Mouse (Mus musculus) neural tube, embryonic 14.5 days (tissue): ENCODE results near the gene Gm49387. TPM values are rescaled to one million over a fixed set of nuclear protein-coding genes. Genes with fewer than 3 reads are reported as not detected.
"Not testable (repeated sequence)": the region's sequence is repeated elsewhere in the genome, so short reads cannot be mapped to it uniquely, and the experiment has no call there.

ENCODE experiments used
- ATAC-seq: fragments of 200-750 bp; cut with Nextera tagmentation; 2 replicates; pipeline ENCODE4 v1.8.0; 2017; ENCODE audit warnings: low read depth, mild to moderate bottlenecking, moderate TSS enrichment, moderate library complexity
- H3K27ac ChIP-seq: fragments of 300-500 bp; sonication (generic); 2 replicates; pipeline ENCODE4 v1.5.1; 2014; ENCODE audit warnings: low read depth, mild to moderate bottlenecking, control low read depth, low read length, moderate library complexity, mixed read lengths
- H3K27me3 ChIP-seq: fragments of 300-500 bp; sonication (generic); 2 replicates; pipeline ENCODE4 v1.6.1; 2014; ENCODE audit warnings: low read length; ENCODE audit not compliant: control insufficient read depth, insufficient read depth
- H3K36me3 ChIP-seq: fragments of 300-500 bp; sonication (generic); 2 replicates; pipeline ENCODE4 v1.6.1; 2014; ENCODE audit warnings: low read length, mixed read lengths; ENCODE audit not compliant: control insufficient read depth, insufficient read depth
- H3K4me1 ChIP-seq: fragments of 300-500 bp; sonication (generic); 2 replicates; pipeline ENCODE4 v1.6.1; 2014; ENCODE audit warnings: low read length; ENCODE audit not compliant: control insufficient read depth, insufficient read depth
- H3K4me2 ChIP-seq: fragments of 300-500 bp; sonication (generic); 2 replicates; pipeline ENCODE4 v1.6.1; 2014; ENCODE audit warnings: mild to moderate bottlenecking, low read depth, low read length, control low read depth
- H3K4me3 ChIP-seq: fragments of 300-500 bp; sonication (generic); 2 replicates; pipeline ENCODE4 v1.5.1; 2014; ENCODE audit warnings: low read depth, low read length, control low read depth, mixed read lengths
- H3K9ac ChIP-seq: fragments of 300-500 bp; sonication (generic); replicated peaks from 2 replicates; pipeline ENCODE4 v1.6.1; 2014; ENCODE audit warnings: low read depth, mild to moderate bottlenecking, control low read depth, low read length, mixed read lengths
- H3K9me3 ChIP-seq: fragments of 300-500 bp; sonication (generic); 2 replicates; pipeline ENCODE4 v1.6.1; 2016; ENCODE audit warnings: low read length; ENCODE audit not compliant: control insufficient read depth
- WGBS: fragments of 180-500 bp; shearing (Covaris S2); extraction: QIAGEN DNeasy Blood & Tissue Kit; methylation state at CpG from one replicate; pipeline ENCODE4 v1.1.7; 2014; 5-methylcytosine and 5-hydroxymethylcytosine counted together
- polyA plus RNA-seq: library from polyadenylated mRNA; unstranded; fragments of >200 nt; fragmentation: Nextera tagmentation; extraction: Ambion mirVana; gene quantifications from 2 replicates; pipeline ENCODE4 v1.2.1, GENCODE M21; 2014

The Gm49387 gene
- polyA plus RNA-seq, 1 experiment from 2014 or later = not detected

DNA sequence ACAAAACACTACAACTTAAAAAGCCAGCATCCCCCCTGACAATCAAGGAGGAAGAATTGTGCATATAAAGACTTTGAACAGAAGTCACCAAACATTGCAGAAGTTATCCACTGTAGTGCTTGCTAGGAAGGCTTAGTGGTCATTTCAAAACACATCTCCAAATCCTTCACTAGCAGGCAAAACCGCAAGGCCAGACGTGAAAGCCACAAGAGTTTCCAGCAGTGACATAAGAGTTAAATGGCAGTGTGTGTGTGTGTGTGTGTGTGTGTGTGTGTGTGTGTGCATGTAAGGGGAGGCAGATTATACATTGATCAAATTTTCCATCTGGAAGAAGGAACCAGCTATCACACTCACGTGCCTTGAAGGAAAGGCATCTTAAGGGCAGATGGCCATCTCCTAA, 22.7 kb downstream of the Gm49387 start:
- Histone ChIP-seq H3K27me3 (no peaks in the 10 kb centered on the region), H3K4me3 (no peak overlapping the region), H3K4me2 (no peak overlapping the region), H3K9ac (no peak overlapping the region), H3K9me3 (no peaks in the 10 kb centered on the region), H3K27ac (no peak overlapping the region), H3K4me1 (no peaks in the 10 kb centered on the region), H3K36me3 (no peaks in the 10 kb centered on the region)
- no peak for ATAC-seq
- WGBS = 98% methylated on average over 3 of the region's 3 CpGs

DNA sequence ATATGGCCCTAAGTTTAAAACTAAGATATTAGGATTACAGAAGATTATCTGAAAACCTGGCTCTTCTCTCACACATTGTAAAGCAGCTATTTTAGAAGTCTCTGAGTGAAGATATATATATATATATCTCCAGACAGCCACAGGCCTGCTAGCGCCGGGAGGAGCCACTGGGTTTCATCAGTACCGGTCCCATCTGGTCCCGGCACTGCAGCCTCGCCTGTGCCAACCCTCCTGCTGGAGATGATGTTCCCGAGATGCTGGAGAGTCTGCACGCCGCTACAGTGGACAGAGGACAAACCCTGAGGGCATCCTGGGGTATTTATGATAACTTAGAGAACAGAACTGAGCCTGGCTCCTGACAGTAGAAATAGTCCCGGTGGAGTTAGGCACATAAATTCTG, 23.5 kb downstream of the Gm49387 start:
- H3K4me3 ChIP-seq = no peak overlapping the region
- 90% methylated on average over 9 of the region's 9 CpGs for WGBS
- H3K27me3 ChIP-seq = no peaks in the 10 kb centered on the region
- no peaks in the 10 kb centered on the region for H3K36me3 ChIP-seq
- no peak overlapping the region for H3K27ac ChIP-seq
- no peaks in the 10 kb centered on the region for H3K4me1 ChIP-seq
- no peaks in the 10 kb centered on the region for H3K9me3 ChIP-seq
- H3K9ac ChIP-seq = no peak overlapping the region
- no peak overlapping the region for H3K4me2 ChIP-seq
- ATAC-seq = no peak

DNA sequence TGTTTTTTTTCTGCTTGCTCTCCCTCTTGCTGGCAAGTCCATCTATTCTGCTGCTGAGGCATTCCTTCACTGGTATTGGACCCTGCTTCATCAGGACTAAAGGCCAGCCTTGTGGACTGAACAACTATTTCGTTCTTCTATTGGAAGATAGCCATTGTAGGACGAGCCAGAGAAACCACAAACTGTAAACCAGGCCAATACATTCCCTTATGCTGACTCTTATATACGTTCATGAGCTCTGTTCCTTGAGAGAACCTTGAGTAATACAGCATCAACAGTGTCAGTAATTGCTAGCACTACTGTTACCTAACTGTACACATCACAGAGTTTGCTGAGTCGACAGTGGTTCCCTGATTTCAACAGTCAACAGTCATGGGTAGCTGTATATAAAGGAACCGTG, 27.0 kb downstream of the Gm49387 start:
- no peaks in the 10 kb centered on the region for H3K36me3 ChIP-seq
- 90% methylated on average over 5 of the region's 5 CpGs for WGBS
- no peak overlapping the region for H3K4me3 ChIP-seq
- H3K4me2 ChIP-seq = no peak overlapping the region
- no peak for ATAC-seq
- H3K9ac ChIP-seq = no peak overlapping the region
- H3K27ac ChIP-seq = no peak overlapping the region
- no peaks in the 10 kb centered on the region for H3K9me3 ChIP-seq
- H3K27me3 ChIP-seq = no peaks in the 10 kb centered on the region
- no peaks in the 10 kb centered on the region for H3K4me1 ChIP-seq

DNA sequence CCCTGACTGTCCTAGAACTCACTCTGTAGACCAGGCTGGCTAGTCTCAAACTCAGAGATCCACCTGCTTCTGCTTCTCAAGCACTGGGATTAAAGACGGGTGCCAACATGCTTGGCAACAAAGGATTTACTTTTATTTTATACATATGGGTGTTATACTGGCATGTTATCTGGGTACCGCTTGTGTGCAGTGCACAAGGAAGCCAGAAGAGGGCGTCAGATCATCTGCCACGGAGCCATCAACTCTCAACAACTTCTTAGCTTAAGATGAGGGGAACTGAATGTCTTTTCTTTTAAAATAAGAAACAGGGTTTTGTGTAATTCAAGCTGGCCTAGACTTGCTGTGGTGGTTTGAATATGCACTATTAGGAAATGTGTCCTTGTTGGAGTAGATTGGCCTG, 28.7 kb downstream of the Gm49387 start:
- 62% methylated on average over 4 of the region's 4 CpGs for WGBS

DNA sequence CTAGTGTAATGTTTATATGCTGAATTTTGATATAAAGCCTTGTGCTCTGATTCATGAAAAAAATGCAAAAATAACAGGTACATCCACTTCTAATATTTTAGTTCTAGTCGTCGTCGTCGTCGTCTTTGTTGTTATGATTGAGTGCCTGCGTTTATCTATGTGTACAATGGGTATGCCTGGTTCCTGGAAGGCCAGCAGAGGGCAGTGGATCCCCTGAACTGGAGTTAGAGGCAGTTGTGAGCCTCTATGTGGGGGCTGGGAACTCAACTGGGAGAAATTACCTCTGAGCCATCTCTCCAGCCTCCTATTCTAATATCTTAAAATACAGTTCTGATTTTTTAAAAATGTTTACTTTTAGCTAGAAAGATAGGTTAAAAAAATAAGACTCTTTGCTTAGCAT, 35.2 kb downstream of the Gm49387 start:
- H3K27me3 ChIP-seq = no peaks in the 10 kb centered on the region
- no peak overlapping the region for H3K4me3 ChIP-seq
- no peak for ATAC-seq
- WGBS = 63% methylated on average over 6 of the region's 6 CpGs
- H3K4me1 ChIP-seq = no peaks in the 10 kb centered on the region
- no peak overlapping the region for H3K4me2 ChIP-seq
- H3K27ac ChIP-seq = no peak overlapping the region
- no peak overlapping the region for H3K9ac ChIP-seq
- no peaks in the 10 kb centered on the region for H3K36me3 ChIP-seq
- no peaks in the 10 kb centered on the region for H3K9me3 ChIP-seq

More for the DNA sequence above, 28.7 kb downstream of the Gm49387 start:
- Histone ChIP-seq H3K9me3 (no peaks in the 10 kb centered on the region), H3K4me1 (no peaks in the 10 kb centered on the region), H3K4me3 (no peak overlapping the region), H3K9ac (no peak overlapping the region), H3K36me3 (no peaks in the 10 kb centered on the region), H3K27ac (no peak overlapping the region), H3K27me3 (no peaks in the 10 kb centered on the region), H3K4me2 (no peak overlapping the region)
- no peak for ATAC-seq

GRCm38 (mm10) chr14:31604916-31605315, 35.8 kb downstream of the Gm49387 start:
- H3K4me1 ChIP-seq = no peaks in the 10 kb centered on the region
- ATAC-seq = no peak
- no peak overlapping the region for H3K4me3 ChIP-seq
- no peak overlapping the region for H3K27ac ChIP-seq
- WGBS = 83% methylated on average over 5 of the region's 5 CpGs
- H3K36me3 ChIP-seq = no peaks in the 10 kb centered on the region
- no peaks in the 10 kb centered on the region for H3K9me3 ChIP-seq
- H3K27me3 ChIP-seq = no peaks in the 10 kb centered on the region
- H3K4me2 ChIP-seq = no peak overlapping the region
- no peak overlapping the region for H3K9ac ChIP-seq

- not testable (repeated sequence) for H3K9me3 ChIP-seq, H3K36me3 ChIP-seq, ATAC-seq, H3K9ac ChIP-seq, H3K4me3 ChIP-seq, H3K4me1 ChIP-seq, H3K27me3 ChIP-seq, H3K4me2 ChIP-seq, H3K27ac ChIP-seq
- 91% methylated on average over 6 of the region's 6 CpGs for WGBS
Observed at GRCm38 (mm10) chr14:31602616-31602979, 38.1 kb downstream of the Gm49387 start.

GRCm38 (mm10) chr14:31601908-31602615, 38.6 kb downstream of the Gm49387 start:
- no peaks in the 10 kb centered on the region for H3K27me3 ChIP-seq
- WGBS = 92% methylated on average over 14 of the region's 14 CpGs

GRCm38 (mm10) chr14:31597446-31597845, 43.2 kb downstream of the Gm49387 start:
- Histone ChIP-seq H3K36me3 (no peaks in the 10 kb centered on the region), H3K4me1 (no peaks in the 10 kb centered on the region), H3K4me2 (no peak overlapping the region), H3K9me3 (no peaks in the 10 kb centered on the region), H3K4me3 (no peak overlapping the region), H3K27ac (no peak overlapping the region), H3K9ac (no peak overlapping the region), H3K27me3 (no peaks in the 10 kb centered on the region)
- no peak for ATAC-seq
- 96% methylated on average over 4 of the region's 4 CpGs for WGBS

More at GRCm38 (mm10) chr14:31601908-31602615, 38.6 kb downstream of the Gm49387 start:
- Histone ChIP-seq H3K27ac (no peak overlapping the region), H3K4me3 (no peak overlapping the region), H3K9me3 (no peaks in the 10 kb centered on the region), H3K4me2 (no peak overlapping the region), H3K9ac (no peak overlapping the region), H3K4me1 (no peaks in the 10 kb centered on the region), H3K36me3 (no peaks in the 10 kb centered on the region)
- no peak for ATAC-seq
